15 mouse cellular contexts compared by ENCODE assay signal in the genomic region with DNA sequence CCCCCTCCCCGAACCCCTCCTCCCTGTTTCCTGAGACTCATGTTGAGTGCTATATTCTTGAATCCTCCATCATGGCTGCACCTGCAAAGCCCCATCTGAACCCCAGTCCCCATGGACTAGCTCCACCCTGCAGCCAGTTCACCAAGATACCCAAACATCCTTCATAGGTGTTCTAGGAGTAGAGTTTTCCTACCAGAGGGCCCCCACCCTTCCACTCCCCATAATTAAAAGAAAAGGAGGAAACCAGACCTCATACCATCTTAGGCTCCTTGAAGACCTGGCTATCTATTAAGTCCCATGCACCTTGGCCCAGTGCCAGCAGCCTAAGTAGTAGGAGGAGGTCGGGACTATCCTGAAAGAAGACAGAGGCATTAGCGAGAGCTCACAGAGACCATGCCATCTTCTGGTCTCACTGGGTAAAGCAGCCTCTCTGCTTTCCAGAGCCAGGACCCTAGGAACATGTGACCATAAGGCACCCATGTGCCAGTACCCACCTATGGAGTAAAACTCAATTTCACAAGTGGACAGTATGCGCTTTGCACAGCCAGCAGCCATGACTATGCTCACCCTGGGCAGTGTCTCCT. TPM values are rescaled to one million over a fixed set of nuclear protein-coding genes. Genes with fewer than 3 reads are reported as not detected.
DNase-seq lines count a peak whose midpoint lies in the region; ATAC-seq lines count a peak whose summit lies in the region.
"Had no signal": no experiment of that assay in that cellular context is flagged by ENCODE, and none has a peak within 500 bp of the region (broad histone marks: within the 10 kb centered on the region; RNA-seq: fewer than 3 reads in every experiment).

No protein-coding gene starts in this region.

- no peak overlapping the region for H3K9ac ChIP-seq in heart, embryonic 12.5 days
- H3K9ac ChIP-seq in lung, embryonic 15.5 days, result no peak overlapping the region
- H3K9ac ChIP-seq: hindbrain, embryonic 14.5 days had no signal

- no peak overlapping the region for H3K27ac ChIP-seq in heart, embryonic 12.5 days (ENCODE audit: poor library complexity, severe bottlenecking)
- no peak overlapping the region for H3K27ac ChIP-seq in lung, embryonic 15.5 days
- H3K27ac ChIP-seq: hindbrain, embryonic 14.5 days had no signal

- H3K4me3 ChIP-seq in heart, embryonic 12.5 days, result no peak overlapping the region
- H3K4me3 ChIP-seq in lung, embryonic 15.5 days, result no peak overlapping the region

- H3K27me3 ChIP-seq in heart, embryonic 12.5 days (replicated peaks), result no peaks in the 10 kb centered on the region
- H3K27me3 ChIP-seq in lung, embryonic 15.5 days, result no peaks in the 10 kb centered on the region
- H3K27me3 ChIP-seq: megakaryocyte, embryonic 14.5 days had no signal

- H3K4me1 ChIP-seq in heart, embryonic 12.5 days (replicated peaks), result 0 out of 2 replicates have a peak, but pooled peaks cover 3% of the 10 kb centered on the region
- no peaks in the 10 kb centered on the region; the same call in 1 of the 2 replicates for H3K4me1 ChIP-seq in lung, embryonic 15.5 days

- no peak for DNase-seq in heart, adult 8-10 months (ENCODE audit: low spot score)
- no peak for DNase-seq in lung, postnatal 4 days
- DNase-seq in ZHBTc4 (ENCODE audit: low read depth, low spot score), result peak; percentile 60
- DNase-seq in retina, embryonic 14.5 days (ENCODE audit: low spot score), result peak; percentile 31
- no peak for DNase-seq in adipocyte (ENCODE audit: low spot score)
- DNase-seq in layer of hippocampus, postnatal 36 days, result no peak
- DNase-seq: adrenal gland, adult 2 months; cerebellum, adult 9-11 months; gastrocnemius, postnatal 25 days; thymus, adult 2 months had no signal

- H3K4me2 ChIP-seq in heart, embryonic 12.5 days, result no peak overlapping the region
- no peak overlapping the region for H3K4me2 ChIP-seq in lung, embryonic 15.5 days
- H3K4me2 ChIP-seq: hindbrain, embryonic 14.5 days had no signal

- 63% methylated on average over 4 of the region's 4 CpGs for WGBS in heart, embryonic 12.5 days
- WGBS in lung, embryonic 15.5 days, result 62% methylated on average over 4 of the region's 4 CpGs

- 0 out of 2 replicates have a peak, but pooled peaks have one; percentile 40 for ATAC-seq in heart, embryonic 12.5 days (ENCODE audit: insufficient number of reproducible peaks, low FRiP score)
- ATAC-seq in lung, embryonic 15.5 days (ENCODE audit: borderline replicate concordance, extremely low read depth, low FRiP score, low TSS enrichment), result peak; percentile 28; the same call in 1 of the 2 replicates

- H3K36me3 ChIP-seq in heart, embryonic 12.5 days, result peaks cover 92% of the 10 kb centered on the region
- peaks cover 86% of the 10 kb centered on the region for H3K36me3 ChIP-seq in lung, embryonic 15.5 days

- no peaks in the 10 kb centered on the region for H3K9me3 ChIP-seq in heart, embryonic 12.5 days (replicated peaks)
- no peaks in the 10 kb centered on the region for H3K9me3 ChIP-seq in lung, embryonic 15.5 days
- H3K9me3 ChIP-seq: megakaryocyte, embryonic 14.5 days had no signal

RNA-seq across cellular contexts. Expression of a gene that starts 7.0 kb away (rescaled TPM):
- polyA plus RNA-seq in heart, embryonic 12.5 days (2016; fragmentation: Nextera tagmentation; extraction: Ambion mirVana), result 6.6 and 7.0 TPM in 2 replicates
- total RNA-seq in heart, adult 8-10 months (2022), result 1 to 10 TPM; 3.9 to 5.0 (median 4.7) TPM
- 8.8 and 11.7 TPM in 2 replicates for polyA plus RNA-seq in lung, embryonic 15.5 days (2015; fragmentation: Nextera tagmentation; extraction: Ambion mirVana)
- 1 to 10 TPM; 1.3 to 1.8 TPM for total RNA-seq in layer of hippocampus, postnatal 36 days (2021)

RNA-seq across cellular contexts. Expression of a gene that starts 7.6 kb away (rescaled TPM):
- 73.3 and 74.4 TPM in 2 replicates for polyA plus RNA-seq in heart, embryonic 12.5 days (2016; fragmentation: Nextera tagmentation; extraction: Ambion mirVana)
- 10 to 100 TPM; 38.5 to 49.3 (median 39.5) TPM for total RNA-seq in heart, adult 8-10 months (2022)
- polyA plus RNA-seq in lung, embryonic 15.5 days (2015; fragmentation: Nextera tagmentation; extraction: Ambion mirVana), result 121 and 122 TPM in 2 replicates
- 10 to 100 TPM; 55.1 to 58.1 TPM for total RNA-seq in layer of hippocampus, postnatal 36 days (2021)

RNA-seq across cellular contexts. Expression of a gene that starts 10.7 kb away (rescaled TPM):
- polyA plus RNA-seq in heart, embryonic 12.5 days (2016; fragmentation: Nextera tagmentation; extraction: Ambion mirVana), result not detected in 2 replicates
- not detected for total RNA-seq in heart, adult 8-10 months (2022)
- not detected in 2 replicates for polyA plus RNA-seq in lung, embryonic 15.5 days (2015; fragmentation: Nextera tagmentation; extraction: Ambion mirVana)
- not detected for total RNA-seq in layer of hippocampus, postnatal 36 days (2021)
- total RNA-seq: adrenal gland, adult 2 months; gastrocnemius, postnatal 25 days; left cerebral cortex, postnatal 10 days had no signal
- polyA plus RNA-seq: adrenal gland, adult 2 months; hindbrain, embryonic 14.5 days had no signal

RNA-seq across cellular contexts. Expression of a gene that starts 14.8 kb away (rescaled TPM):
- polyA plus RNA-seq in heart, embryonic 12.5 days (2016; fragmentation: Nextera tagmentation; extraction: Ambion mirVana), result not detected in 2 replicates
- total RNA-seq in heart, adult 8-10 months (2022), result not detected
- polyA plus RNA-seq in lung, embryonic 15.5 days (2015; fragmentation: Nextera tagmentation; extraction: Ambion mirVana), result 0.69 and 1.4 TPM in 2 replicates
- not detected for total RNA-seq in layer of hippocampus, postnatal 36 days (2021)
- total RNA-seq: adrenal gland, adult 2 months; gastrocnemius, postnatal 25 days; left cerebral cortex, postnatal 10 days had no signal
- polyA plus RNA-seq: hindbrain, embryonic 14.5 days had no signal

RNA-seq across cellular contexts. Expression of a gene that starts 20.8 kb away (rescaled TPM):
- 388 and 392 TPM in 2 replicates for polyA plus RNA-seq in heart, embryonic 12.5 days (2016; fragmentation: Nextera tagmentation; extraction: Ambion mirVana)
- 100 to 1,000 TPM; 308 to 380 (median 323) TPM for total RNA-seq in heart, adult 8-10 months (2022)
- polyA plus RNA-seq in lung, embryonic 15.5 days (2015; fragmentation: Nextera tagmentation; extraction: Ambion mirVana), result 704 and 709 TPM in 2 replicates
- total RNA-seq in layer of hippocampus, postnatal 36 days (2021), result 100 to 1,000 TPM; 309 to 323 TPM

Comparison
In these comparisons a context has a peak if more than half of its experiments do, and no peak if none do; other contexts are left out.
1. DNase-seq: peak in ZHBTc4 (single experiment) and retina, embryonic 14.5 days (single experiment); none in heart, adult 8-10 months (single experiment), lung, postnatal 4 days (0 of 2), adipocyte (single experiment) and layer of hippocampus, postnatal 36 days (0 of 2).